Mouse (Mus musculus) liver, embryonic 16.5 days (tissue): ENCODE measurements around the gene Net1. TPM values are rescaled to one million over a fixed set of nuclear protein-coding genes. Genes with fewer than 3 reads are reported as not detected.

Experiments used
- ATAC-seq: fragments of 200-750 bp; cut with Nextera tagmentation; 2 replicates; pipeline ENCODE4 v1.8.0; 2017; ENCODE audit warnings: low read depth, mild to moderate bottlenecking, moderate number of reproducible peaks, moderate library complexity
- H3K27ac ChIP-seq: fragments of 300-500 bp; sonication (generic); 2 replicates; pipeline ENCODE4 v1.5.1; 2014; ENCODE audit warnings: mild to moderate bottlenecking, low read length
- H3K27me3 ChIP-seq: fragments of 300-500 bp; sonication (generic); 2 replicates; pipeline ENCODE4 v1.6.1; 2014; ENCODE audit warnings: low read depth, low read length, mixed read lengths; ENCODE audit not compliant: control insufficient read depth, insufficient read depth
- H3K36me3 ChIP-seq: fragments of 300-500 bp; sonication (generic); 2 replicates; pipeline ENCODE4 v1.6.1; 2014; ENCODE audit warnings: mild to moderate bottlenecking; ENCODE audit not compliant: control insufficient read depth, insufficient read depth
- H3K4me1 ChIP-seq: fragments of 300-500 bp; sonication (generic); 2 replicates; pipeline ENCODE4 v1.6.1; 2014; ENCODE audit warnings: low read depth, low read length, mixed read lengths; ENCODE audit not compliant: control insufficient read depth
- H3K4me2 ChIP-seq: fragments of 300-500 bp; sonication (generic); 2 replicates; pipeline ENCODE4 v1.6.1; 2014; ENCODE audit warnings: low read depth, low read length, mixed read lengths
- H3K4me3 ChIP-seq: fragments of 300-500 bp; sonication (generic); 2 replicates; pipeline ENCODE4 v1.5.1; 2014; ENCODE audit warnings: low read depth, mild to moderate bottlenecking, low read length
- H3K9ac ChIP-seq: fragments of 300-500 bp; sonication (generic); 2 replicates; pipeline ENCODE4 v1.6.1; 2014; ENCODE audit warnings: low read depth, low read length
- H3K9me3 ChIP-seq: fragments of 300-500 bp; sonication (generic); replicated peaks from 2 replicates; pipeline ENCODE4 v1.6.1; 2016; ENCODE audit warnings: low read length; ENCODE audit not compliant: control insufficient read depth
- WGBS: fragments of 180-500 bp; shearing (Covaris S2); extraction: QIAGEN DNeasy Blood & Tissue Kit; methylation state at CpG from one replicate; pipeline ENCODE4 v1.1.7; 2014; ENCODE audit not compliant: insufficient replicate concordance; 5-methylcytosine and 5-hydroxymethylcytosine counted together
- polyA plus RNA-seq: library from polyadenylated mRNA; unstranded; fragments of >200 nt; fragmentation: Nextera tagmentation; extraction: Ambion mirVana; gene quantifications from 2 replicates; pipeline ENCODE4 v1.2.1, GENCODE M21; 2015

The Net1 gene
- 57.6 and 59.3 TPM in 2 replicates for polyA plus RNA-seq

GRCm38 (mm10) chr13:3917571-3918311, at the start of gene Net1, which contains the start of gene Tubal3:
Net1 (minus strand) TSS chr13:3918220.
Tubal3 (plus strand) TSS chr13:3918274.
- WGBS = under 1% methylated on average over 52 of the region's 52 CpGs
- H3K36me3 ChIP-seq = no peaks in the 10 kb centered on the region; the same call in 1 of the 2 replicates
- peak within 1 kb of the TSS; percentile 90 for H3K4me3 ChIP-seq
- peaks cover 8% of the 10 kb centered on the region for H3K4me1 ChIP-seq
- peak within 1 kb of the TSS; percentile 67 for H3K4me2 ChIP-seq
- H3K27me3 ChIP-seq = no peaks in the 10 kb centered on the region
- peak within 1 kb of the TSS; percentile 66 for H3K27ac ChIP-seq
- peak; percentile 96 for ATAC-seq
- peak within 1 kb of the TSS; percentile 90 for H3K9ac ChIP-seq
- H3K9me3 ChIP-seq = no peaks in the 10 kb centered on the region

- Histone ChIP-seq H3K4me3 (no peak overlapping the region), H3K4me1 (no peaks in the 10 kb centered on the region), H3K27ac (no peak overlapping the region), H3K36me3 (no peaks in the 10 kb centered on the region), H3K9ac (no peak overlapping the region), H3K27me3 (no peaks in the 10 kb centered on the region), H3K4me2 (no peak overlapping the region), H3K9me3 (no peaks in the 10 kb centered on the region)
- no peak for ATAC-seq
- WGBS = 53% methylated on average over 6 of the region's 6 CpGs
These were observed 33.3 kb upstream of the Net1 start for GRCm38 (mm10) chr13:3951198-3951914.

- Histone ChIP-seq H3K36me3 (no peaks in the 10 kb centered on the region), H3K4me3 (no peak overlapping the region), H3K4me1 (no peaks in the 10 kb centered on the region), H3K27ac (no peak overlapping the region), H3K9me3 (no peaks in the 10 kb centered on the region), H3K27me3 (no peaks in the 10 kb centered on the region), H3K9ac (no peak overlapping the region), H3K4me2 (no peak overlapping the region)
- no peak for ATAC-seq
- WGBS = 60% methylated on average over 4 of the region's 4 CpGs
These were observed 31.5 kb upstream of the Net1 start for GRCm38 (mm10) chr13:3949477-3949876.

- Histone ChIP-seq H3K9ac (no peak overlapping the region), H3K4me2 (no peak overlapping the region), H3K4me3 (no peak overlapping the region), H3K4me1 (no peaks in the 10 kb centered on the region), H3K27ac (no peak overlapping the region), H3K36me3 (no peaks in the 10 kb centered on the region), H3K9me3 (no peaks in the 10 kb centered on the region), H3K27me3 (no peaks in the 10 kb centered on the region)
- ATAC-seq = no peak
- WGBS = 64% methylated on average over 4 of the region's 4 CpGs
These were observed 29.2 kb upstream of the Net1 start for GRCm38 (mm10) chr13:3947267-3947666.

GRCm38 (mm10) chr13:3945249-3945648, 27.2 kb upstream of the Net1 start, which contains the start of gene Ucn3:
Ucn3 (minus strand) TSS chr13:3945349.
- ATAC-seq = no peak
- Histone ChIP-seq H3K27ac (no peak within 1 kb of the TSS), H3K9ac (no peak within 1 kb of the TSS), H3K4me1 (no peaks in the 10 kb centered on the region), H3K36me3 (no peaks in the 10 kb centered on the region), H3K4me2 (no peak within 1 kb of the TSS), H3K9me3 (no peaks in the 10 kb centered on the region), H3K27me3 (no peaks in the 10 kb centered on the region), H3K4me3 (no peak within 1 kb of the TSS)
- WGBS = 63% methylated on average over 2 of the region's 2 CpGs

- Histone ChIP-seq H3K4me3 (no peak overlapping the region), H3K9me3 (no peaks in the 10 kb centered on the region), H3K9ac (no peak overlapping the region), H3K27me3 (no peaks in the 10 kb centered on the region), H3K4me2 (no peak overlapping the region), H3K4me1 (no peaks in the 10 kb centered on the region), H3K27ac (no peak overlapping the region), H3K36me3 (no peaks in the 10 kb centered on the region)
- ATAC-seq = no peak
- WGBS = 58% methylated on average over 7 of the region's 7 CpGs
These were observed 26.7 kb upstream of the Net1 start for GRCm38 (mm10) chr13:3944699-3945098.

GRCm38 (mm10) chr13:3926046-3926445, 8.0 kb upstream of the Net1 start:
- Histone ChIP-seq H3K4me2 (no peak overlapping the region), H3K27ac (no peak overlapping the region)
- WGBS = 70% methylated on average over 6 of the region's 6 CpGs

GRCm38 (mm10) chr13:3925632-3926031, 7.6 kb upstream of the Net1 start:
- Histone ChIP-seq H3K9me3 (no peaks in the 10 kb centered on the region), H3K4me3 (no peak overlapping the region), H3K27me3 (no peaks in the 10 kb centered on the region), H3K4me2 (no peak overlapping the region), H3K4me1 (no peaks in the 10 kb centered on the region), H3K27ac (no peak overlapping the region), H3K36me3 (no peaks in the 10 kb centered on the region), H3K9ac (no peak overlapping the region)
- 53% methylated on average over 6 of the region's 6 CpGs for WGBS
- no peak for ATAC-seq

More at GRCm38 (mm10) chr13:3926046-3926445, 8.0 kb upstream of the Net1 start:
- H3K4me1 ChIP-seq = no peaks in the 10 kb centered on the region
- H3K36me3 ChIP-seq = no peaks in the 10 kb centered on the region
- ATAC-seq = 0 out of 2 replicates have a peak, but pooled peaks have one; percentile 21
- H3K9ac ChIP-seq = no peak overlapping the region
- H3K9me3 ChIP-seq = no peaks in the 10 kb centered on the region
- no peak overlapping the region for H3K4me3 ChIP-seq
- H3K27me3 ChIP-seq = no peaks in the 10 kb centered on the region

GRCm38 (mm10) chr13:3924483-3924882, 6.5 kb upstream of the Net1 start:
- Histone ChIP-seq H3K4me3 (no peak overlapping the region), H3K9ac (no peak overlapping the region), H3K27ac (no peak overlapping the region), H3K4me1 (no peaks in the 10 kb centered on the region), H3K9me3 (no peaks in the 10 kb centered on the region), H3K4me2 (no peak overlapping the region), H3K36me3 (no peaks in the 10 kb centered on the region), H3K27me3 (no peaks in the 10 kb centered on the region)
- WGBS = 57% methylated on average over 5 of the region's 5 CpGs
- ATAC-seq = no peak
